Mouse (Mus musculus): ENCODE measurements around the gene Nox3.

DNA sequence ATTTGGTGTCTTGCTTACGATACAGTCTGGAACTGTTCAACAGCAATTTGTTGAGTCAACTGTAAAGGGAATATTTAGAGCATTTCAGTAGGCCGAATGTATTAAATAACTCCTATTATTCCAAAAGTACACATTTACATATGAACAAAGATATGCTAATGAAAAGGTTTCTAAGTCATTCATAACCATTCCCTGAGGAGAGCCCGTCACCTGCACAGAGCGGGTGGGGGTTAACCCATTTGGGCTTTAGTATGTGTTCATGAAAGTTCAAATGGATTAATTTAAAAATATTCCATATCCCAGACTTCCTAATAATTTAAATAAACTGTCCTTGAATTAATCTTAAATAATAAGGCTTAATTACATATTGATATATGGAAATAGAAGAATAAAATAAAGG lies 28.8 kb downstream of the Nox3 start:
- TF ChIP-seq CTCF (IDR thresholded peaks at IDR 0.05; ENCODE audit: low read depth) = no peak
- no peak for TF ChIP-seq EP300 (IDR thresholded peaks at IDR 0.05; ENCODE audit: low read depth)
